ENCODE assay signal across 9 mouse cellular contexts in genomic region chr12:113163561-113164006, GRCm38 (mm10). TPM values are rescaled to one million over a fixed set of nuclear protein-coding genes. Genes with fewer than 3 reads are reported as not detected.
DNase-seq lines count a peak whose midpoint lies in the region; ATAC-seq lines count a peak whose summit lies in the region.
"Had no signal": no experiment of that assay in that cellular context is flagged by ENCODE, and none has a peak within 500 bp of the region (broad histone marks: within the 10 kb centered on the region; RNA-seq: fewer than 3 reads in every experiment).

No protein-coding gene starts in this region.

- peak; percentile 71 for DNase-seq in layer of hippocampus, adult 11-12 months (ENCODE audit: low spot score)
- no peak for DNase-seq in layer of hippocampus, adult 9-10 months (ENCODE audit: low spot score)
- DNase-seq in cerebellum, postnatal 10 days = peak; percentile 46 to 63
- DNase-seq in thymus, postnatal 36 days = no peak
- DNase-seq in kidney, adult 9 months = no peak

- no peaks in the 10 kb centered on the region for H3K4me1 ChIP-seq in forebrain, embryonic 15.5 days
- no peaks in the 10 kb centered on the region for H3K4me1 ChIP-seq in midbrain, embryonic 12.5 days
- no peaks in the 10 kb centered on the region for H3K4me1 ChIP-seq in kidney, embryonic 15.5 days

- no peaks in the 10 kb centered on the region for H3K36me3 ChIP-seq in forebrain, embryonic 15.5 days
- H3K36me3 ChIP-seq in midbrain, embryonic 12.5 days = peaks cover 33% of the 10 kb centered on the region
- H3K36me3 ChIP-seq in kidney, embryonic 15.5 days = peaks cover 40% of the 10 kb centered on the region

- no peaks in the 10 kb centered on the region for H3K27me3 ChIP-seq in forebrain, embryonic 15.5 days
- no peaks in the 10 kb centered on the region for H3K27me3 ChIP-seq in midbrain, embryonic 12.5 days
- H3K27me3 ChIP-seq in kidney, embryonic 15.5 days = no peaks in the 10 kb centered on the region
- H3K27me3 ChIP-seq: liver, embryonic 15.5 days had no signal

- peak overlapping the region; percentile 53 for H3K27ac ChIP-seq in forebrain, embryonic 15.5 days (replicated peaks)
- H3K27ac ChIP-seq in midbrain, embryonic 12.5 days (replicated peaks) = peak overlapping the region; percentile 42
- no peak overlapping the region for H3K27ac ChIP-seq in kidney, embryonic 15.5 days
- H3K27ac ChIP-seq: liver, embryonic 15.5 days had no signal

- H3K4me2 ChIP-seq in forebrain, embryonic 15.5 days (replicated peaks) = no peak overlapping the region
- no peak overlapping the region for H3K4me2 ChIP-seq in midbrain, embryonic 12.5 days (replicated peaks)
- no peak overlapping the region for H3K4me2 ChIP-seq in kidney, embryonic 15.5 days
- H3K4me2 ChIP-seq: liver, embryonic 15.5 days had no signal

- WGBS in forebrain, embryonic 15.5 days = 63% methylated on average over 11 of the region's 11 CpGs
- 91% methylated on average over 11 of the region's 11 CpGs for WGBS in midbrain, embryonic 12.5 days
- WGBS in kidney, embryonic 15.5 days = 88% methylated on average over 11 of the region's 11 CpGs

- peak; percentile 40 for ATAC-seq in forebrain, embryonic 15.5 days (replicated peaks)
- ATAC-seq in midbrain, embryonic 12.5 days (ENCODE audit: low FRiP score, low read depth) = peak; percentile 35; the same call in 1 of the 2 replicates
- ATAC-seq in kidney, embryonic 15.5 days (replicated peaks; ENCODE audit: low FRiP score) = no peak

- H3K9ac ChIP-seq in forebrain, embryonic 15.5 days (replicated peaks) = no peak overlapping the region
- H3K9ac ChIP-seq in midbrain, embryonic 12.5 days (replicated peaks) = 0 out of 2 replicates have a peak overlapping the region, but pooled peaks have one; percentile 24
- no peak overlapping the region for H3K9ac ChIP-seq in kidney, embryonic 15.5 days
- H3K9ac ChIP-seq: liver, embryonic 15.5 days had no signal

- H3K4me3 ChIP-seq in forebrain, embryonic 15.5 days = no peak overlapping the region
- no peak overlapping the region for H3K4me3 ChIP-seq in midbrain, embryonic 12.5 days
- H3K4me3 ChIP-seq in kidney, embryonic 15.5 days (replicated peaks) = no peak overlapping the region
- H3K4me3 ChIP-seq: liver, embryonic 15.5 days had no signal

- H3K9me3 ChIP-seq in forebrain, embryonic 15.5 days = no peaks in the 10 kb centered on the region
- no peaks in the 10 kb centered on the region for H3K9me3 ChIP-seq in midbrain, embryonic 12.5 days
- H3K9me3 ChIP-seq in kidney, embryonic 15.5 days (replicated peaks) = no peaks in the 10 kb centered on the region
- H3K9me3 ChIP-seq: liver, embryonic 15.5 days had no signal

RNA-seq across cellular contexts. Expression of gene Tedc1, which starts 7.4 kb away (rescaled TPM):
- 22.6 and 24.9 TPM in 2 replicates for polyA plus RNA-seq in forebrain, embryonic 15.5 days (2015; fragmentation: Nextera tagmentation; extraction: Ambion mirVana)
- polyA plus RNA-seq in midbrain, embryonic 12.5 days (2016; fragmentation: Nextera tagmentation; extraction: Ambion mirVana) = 43.5 and 44.3 TPM in 2 replicates
- 40.2 and 42.0 TPM in 2 replicates for polyA plus RNA-seq in kidney, embryonic 15.5 days (2015; fragmentation: Nextera tagmentation; extraction: Ambion mirVana)

RNA-seq across cellular contexts. Expression of gene Crip1, which starts 17.5 kb away (rescaled TPM):
- 29.1 and 31.5 TPM in 2 replicates for polyA plus RNA-seq in forebrain, embryonic 15.5 days (2015; fragmentation: Nextera tagmentation; extraction: Ambion mirVana)
- 70.4 and 86.3 TPM in 2 replicates for polyA plus RNA-seq in midbrain, embryonic 12.5 days (2016; fragmentation: Nextera tagmentation; extraction: Ambion mirVana)
- polyA plus RNA-seq in kidney, embryonic 15.5 days (2015; fragmentation: Nextera tagmentation; extraction: Ambion mirVana) = 309 and 310 TPM in 2 replicates

RNA-seq across cellular contexts. Expression of gene Tmem121, which starts 22.1 kb away (rescaled TPM):
- 38.9 and 41.1 TPM in 2 replicates for polyA plus RNA-seq in forebrain, embryonic 15.5 days (2015; fragmentation: Nextera tagmentation; extraction: Ambion mirVana)
- 25.1 and 25.3 TPM in 2 replicates for polyA plus RNA-seq in midbrain, embryonic 12.5 days (2016; fragmentation: Nextera tagmentation; extraction: Ambion mirVana)
- 9.5 and 10.5 TPM in 2 replicates for polyA plus RNA-seq in kidney, embryonic 15.5 days (2015; fragmentation: Nextera tagmentation; extraction: Ambion mirVana)

RNA-seq across cellular contexts. Expression of gene Crip2, which starts 23.5 kb away (rescaled TPM):
- 407 and 414 TPM in 2 replicates for polyA plus RNA-seq in forebrain, embryonic 15.5 days (2015; fragmentation: Nextera tagmentation; extraction: Ambion mirVana)
- polyA plus RNA-seq in midbrain, embryonic 12.5 days (2016; fragmentation: Nextera tagmentation; extraction: Ambion mirVana) = 257 and 284 TPM in 2 replicates
- polyA plus RNA-seq in kidney, embryonic 15.5 days (2015; fragmentation: Nextera tagmentation; extraction: Ambion mirVana) = 203 and 210 TPM in 2 replicates

Comparison
In these comparisons a context has a peak if more than half of its experiments do, and no peak if none do; other contexts are left out.
1. DNase-seq: peak in layer of hippocampus, adult 11-12 months (single experiment) and cerebellum, postnatal 10 days (2 of 2); none in layer of hippocampus, adult 9-10 months (single experiment), thymus, postnatal 36 days (0 of 2) and kidney, adult 9 months (single experiment).